Mouse (Mus musculus): ENCODE data around the gene Mesp1.

- no peak for TF ChIP-seq TAL1 (IDR thresholded peaks at IDR 0.05; ENCODE audit: low read length)
- TF ChIP-seq GATA1 (IDR thresholded peaks at IDR 0.05; ENCODE audit: low read length) = no peak
Observed at GRCm38 (mm10) chr7:79771561-79772512, 21.8 kb downstream of the Mesp1 start.

Data from erythroblast, embryonic 14.5 days (primary cell).